Mouse (Mus musculus) G1E (cell line): ENCODE results near the gene Zfp280d. TPM values are rescaled to one million over a fixed set of nuclear protein-coding genes. Genes with fewer than 3 reads are reported as not detected.

Experiments
- ATAC-seq: 2 replicates; pipeline ENCODE4 v1.8.0; 2016; ENCODE audit warnings: mild to moderate bottlenecking; ENCODE audit not compliant: insufficient number of reproducible peaks, poor library complexity, low FRiP score, severe bottlenecking; ENCODE audit errors: extremely low read depth
- DNase-seq: peaks from one replicate; pipeline ENCODE4 v3.0.0; 2012; ENCODE audit warnings: low spot score
- H3K27me3 ChIP-seq: 2 replicates; pipeline ENCODE4 v1.6.1; 2012; ENCODE audit warnings: mild to moderate bottlenecking, low read length, inconsistent platforms; ENCODE audit not compliant: insufficient read depth
- H3K36me3 ChIP-seq: replicated peaks from 2 replicates; pipeline ENCODE3; 2012; ENCODE audit warnings: mild to moderate bottlenecking, inconsistent platforms
- H3K4me1 ChIP-seq: 2 replicates; pipeline ENCODE4 v1.6.1; 2012; ENCODE audit warnings: low read depth, low read length, inconsistent platforms, mixed read lengths; ENCODE audit not compliant: insufficient read depth
- H3K4me3 ChIP-seq: 2 replicates; pipeline ENCODE4 v1.5.1; 2012; ENCODE audit warnings: low read depth, mild to moderate bottlenecking, inconsistent platforms, low read length, moderate library complexity, mixed read lengths
- H3K9me3 ChIP-seq: replicated peaks from 2 replicates; pipeline ENCODE4 v1.6.1; 2012; ENCODE audit warnings: inconsistent platforms
- CTCF ChIP-seq: IDR thresholded peaks from 2 replicates; pipeline ENCODE4 v1.5.1; 2012; ENCODE audit warnings: low read depth, low read length, inconsistent platforms, mixed read lengths
- GATA1 ChIP-seq: IDR thresholded peaks from 2 replicates; pipeline ENCODE4 v1.6.1; 2012; ENCODE audit warnings: borderline replicate concordance, low read length, inconsistent platforms, mixed read lengths
- GATA2 ChIP-seq: IDR thresholded peaks from 2 replicates; pipeline ENCODE4 v1.6.1; 2012; ENCODE audit warnings: low read depth, low read length, inconsistent platforms, borderline replicate concordance
- POLR2AphosphoS5 ChIP-seq: IDR thresholded peaks from 2 replicates; pipeline ENCODE4 v1.6.1; 2012; ENCODE audit warnings: low read depth, low read length, inconsistent platforms; ENCODE audit not compliant: insufficient replicate concordance
- TAL1 ChIP-seq: conservative IDR thresholded peaks from 2 replicates; pipeline ENCODE4 v1.6.1; 2012; ENCODE audit warnings: low read depth, low read length, inconsistent platforms, mixed read lengths
- polyA plus RNA-seq: library from polyadenylated mRNA; stranded (reverse); fragments of >175 nt; gene quantifications from 2 replicates; pipeline ENCODE4 v1.2.3, GENCODE M21; 2012
- total RNA-seq, 2 experiments: library from RNA; stranded (forward) in 1 of 2; stranded (reverse) in 1 of 2; fragments of 200-1000 nt in 1 of 2; fragments of >200 nt in 1 of 2; fragmentation: Nextera tagmentation in 1 of 2; gene quantifications; 2 replicates each; pipeline ENCODE4 v1.2.3; 2014 to 2017

Gene Zfp280d
- 217 and 241 TPM in 2 replicates for total RNA-seq (2014; fragmentation: Nextera tagmentation)
- 85.4 and 99.5 TPM in 2 replicates for total RNA-seq (2017)
- 5.2 and 5.5 TPM in 2 replicates for polyA plus RNA-seq

GRCm38 (mm10) chr9:72274677-72275076 is at the start of gene Zfp280d:
Gene Zfp280d (plus strand): TSS chr9:72274860.
- ATAC-seq (peak; percentile 81), DNase-seq (peak; percentile 85)
- TF ChIP-seq GATA1 (no peak), CTCF (no peak)
- Histone ChIP-seq H3K9me3 (peaks cover 23% of the 10 kb centered on the region), H3K4me3 (peak within 1 kb of the TSS; percentile 78), H3K36me3 (no peaks in the 10 kb centered on the region), H3K27me3 (no peaks in the 10 kb centered on the region), H3K4me1 (peaks cover 27% of the 10 kb centered on the region)

GRCm38 (mm10) chr9:72226536-72226935 is 48.1 kb upstream of the Zfp280d start:
- Histone ChIP-seq H3K4me3 (no peak overlapping the region), H3K9me3 (peaks cover 7% of the 10 kb centered on the region; the same call in 1 of the 2 replicates), H3K27me3 (peaks cover 25% of the 10 kb centered on the region), H3K36me3 (no peaks in the 10 kb centered on the region), H3K4me1 (no peaks in the 10 kb centered on the region)
- ATAC-seq, result no peak
- TF ChIP-seq TAL1, result no peak
- TF ChIP-seq POLR2AphosphoS5, result no peak
- no peak for TF ChIP-seq GATA2
- no peak for TF ChIP-seq GATA1
- TF ChIP-seq CTCF, result no peak
- no peak for DNase-seq

- DNase-seq, result no peak
- Histone ChIP-seq H3K27me3 (no peaks in the 10 kb centered on the region), H3K9me3 (0 out of 2 replicates have a peak, but pooled peaks cover 2% of the 10 kb centered on the region), H3K4me1 (no peaks in the 10 kb centered on the region), H3K36me3 (no peaks in the 10 kb centered on the region), H3K4me3 (no peak overlapping the region)
- no peak for ATAC-seq
- TF ChIP-seq CTCF, result no peak
- no peak for TF ChIP-seq POLR2AphosphoS5
- no peak for TF ChIP-seq GATA2
- TF ChIP-seq GATA1, result no peak
- TF ChIP-seq TAL1, result no peak
Measured at GRCm38 (mm10) chr9:72252656-72253055, 22.0 kb upstream of the Zfp280d start.

- no peak for ATAC-seq
Measured at GRCm38 (mm10) chr9:72255227-72255626, 19.4 kb upstream of the Zfp280d start.

GRCm38 (mm10) chr9:72256646-72257045 is 18.0 kb upstream of the Zfp280d start:
- ATAC-seq, result no peak
- no peak overlapping the region for H3K4me3 ChIP-seq
- no peak for DNase-seq
- peaks cover 5% of the 10 kb centered on the region; the same call in 1 of the 2 replicates for H3K4me1 ChIP-seq
- H3K36me3 ChIP-seq, result no peaks in the 10 kb centered on the region
- no peak for TF ChIP-seq POLR2AphosphoS5
- TF ChIP-seq TAL1, result no peak
- no peak for TF ChIP-seq GATA2
- TF ChIP-seq GATA1, result no peak
- TF ChIP-seq CTCF, result no peak
- no peaks in the 10 kb centered on the region for H3K27me3 ChIP-seq
- no peaks in the 10 kb centered on the region for H3K9me3 ChIP-seq

More at GRCm38 (mm10) chr9:72255227-72255626, 19.4 kb upstream of the Zfp280d start:
- Histone ChIP-seq H3K4me1 (peaks cover under 1% of the 10 kb centered on the region; the same call in 1 of the 2 replicates), H3K27me3 (no peaks in the 10 kb centered on the region), H3K4me3 (no peak overlapping the region), H3K9me3 (no peaks in the 10 kb centered on the region), H3K36me3 (no peaks in the 10 kb centered on the region)
- no peak for DNase-seq
- TF ChIP-seq POLR2AphosphoS5 (no peak), TAL1 (no peak), GATA1 (no peak), CTCF (no peak), GATA2 (no peak)

GRCm38 (mm10) chr9:72260337-72260736 is 14.3 kb upstream of the Zfp280d start:
- no peak for ATAC-seq
- H3K36me3 ChIP-seq, result no peaks in the 10 kb centered on the region
- no peak for DNase-seq
- no peaks in the 10 kb centered on the region for H3K27me3 ChIP-seq
- H3K4me3 ChIP-seq, result no peak overlapping the region
- H3K9me3 ChIP-seq, result no peaks in the 10 kb centered on the region
- peaks cover 5% of the 10 kb centered on the region; the same call in 1 of the 2 replicates for H3K4me1 ChIP-seq
- no peak for TF ChIP-seq POLR2AphosphoS5
- no peak for TF ChIP-seq GATA1
- TF ChIP-seq GATA2, result no peak

GRCm38 (mm10) chr9:72264859-72265258 is 9.8 kb upstream of the Zfp280d start:
- Histone ChIP-seq H3K4me1 (peaks cover 5% of the 10 kb centered on the region; the same call in 1 of the 2 replicates), H3K4me3 (no peak overlapping the region), H3K36me3 (no peaks in the 10 kb centered on the region), H3K27me3 (no peaks in the 10 kb centered on the region), H3K9me3 (no peaks in the 10 kb centered on the region; the same call in 1 of the 2 replicates)
- no peak for ATAC-seq
- TF ChIP-seq POLR2AphosphoS5 (no peak), TAL1 (no peak), GATA2 (no peak), GATA1 (no peak), CTCF (no peak)
- no peak for DNase-seq
